Mouse (Mus musculus): ENCODE data around the gene Rpl11. TPM values are rescaled to one million over a fixed set of nuclear protein-coding genes. Genes with fewer than 3 reads are reported as not detected.
"Not testable (repeated sequence)": the region's sequence is repeated elsewhere in the genome, so short reads cannot be mapped to it uniquely, and the experiment has no call there.

Gene Rpl11
- polyA plus RNA-seq, 1 experiment from 2014 or later: 251 TPM

DNA sequence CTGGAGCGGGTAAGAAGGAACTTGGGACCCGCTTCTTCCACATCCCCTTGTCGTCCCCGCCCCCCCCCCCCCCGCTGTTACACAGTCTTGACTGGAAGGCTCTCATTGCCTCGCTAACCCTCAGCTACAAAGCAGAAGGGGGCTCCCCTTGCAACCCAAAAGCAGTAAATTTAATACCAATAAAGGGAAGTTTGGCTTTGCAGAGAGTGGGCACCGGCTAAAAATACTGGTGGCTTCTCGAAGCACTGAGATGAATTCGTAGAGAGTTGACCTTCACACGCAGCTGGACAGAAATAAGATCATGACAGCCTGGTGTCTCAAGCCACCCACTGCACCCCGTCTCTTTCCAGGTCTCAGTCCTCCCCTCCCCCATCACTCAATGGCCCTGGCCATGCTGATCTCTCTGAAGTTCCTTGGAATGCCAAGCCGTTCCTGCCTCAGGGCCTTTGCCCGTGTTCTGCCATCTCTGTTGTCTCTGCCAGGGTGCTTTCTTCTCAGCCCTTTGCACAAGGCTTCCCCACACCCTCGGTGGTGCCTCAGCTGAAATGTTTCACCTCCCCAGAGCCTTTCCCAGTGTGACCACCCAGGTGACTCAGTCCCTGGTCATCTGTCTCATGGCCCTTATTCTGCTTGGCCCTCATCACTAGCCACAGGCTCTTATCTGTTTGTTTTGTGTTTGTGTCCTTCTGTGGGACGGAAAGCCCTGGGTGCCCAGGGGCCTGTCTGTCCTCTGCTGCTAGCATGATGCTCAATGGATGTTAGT lies 23.7 kb upstream of the Rpl11 start:
- Histone ChIP-seq H3K4me3 (ENCODE audit: low read depth, low read length) (no peak overlapping the region), H3K4me1 (ENCODE audit: control insufficient read depth, insufficient read depth, low read length) (peaks cover 8% of the 10 kb centered on the region; the same call in 1 of the 2 replicates), H3K27me3 (ENCODE audit: control insufficient read depth, insufficient read depth, low read length) (peaks cover 10% of the 10 kb centered on the region), H3K36me3 (ENCODE audit: control insufficient read depth, insufficient read depth, low read length) (no peaks in the 10 kb centered on the region), H3K9ac (replicated peaks; ENCODE audit: low read depth, low read length) (no peak overlapping the region), H3K4me2 (ENCODE audit: low read depth, low read length) (no peak overlapping the region), H3K27ac (ENCODE audit: low read depth, low read length) (no peak overlapping the region), H3K9me3 (ENCODE audit: control insufficient read depth, low read length) (no peaks in the 10 kb centered on the region)
- 61% methylated on average over 15 of the region's 15 CpGs for WGBS
- no peak for ATAC-seq (ENCODE audit: low read depth)

- Histone ChIP-seq H3K9me3 (ENCODE audit: control insufficient read depth, low read length) (no peaks in the 10 kb centered on the region), H3K36me3 (ENCODE audit: control insufficient read depth, insufficient read depth, low read length) (no peaks in the 10 kb centered on the region), H3K9ac (replicated peaks; ENCODE audit: low read depth, low read length) (no peak overlapping the region), H3K4me1 (ENCODE audit: control insufficient read depth, insufficient read depth, low read length) (no peaks in the 10 kb centered on the region), H3K27me3 (ENCODE audit: control insufficient read depth, insufficient read depth, low read length) (no peaks in the 10 kb centered on the region), H3K27ac (ENCODE audit: low read depth, low read length) (no peak overlapping the region), H3K4me3 (ENCODE audit: low read depth, low read length) (no peak overlapping the region), H3K4me2 (ENCODE audit: low read depth, low read length) (peak overlapping the region; percentile 23; the same call in 1 of the 2 replicates)
- peak; percentile 58; the same call in 1 of the 2 replicates for ATAC-seq (ENCODE audit: low read depth)
- WGBS: 5% methylated on average over 15 of the region's 15 CpGs
These were observed 18.0 kb upstream of the Rpl11 start for GRCm38 (mm10) chr4:136071178-136071714.

DNA sequence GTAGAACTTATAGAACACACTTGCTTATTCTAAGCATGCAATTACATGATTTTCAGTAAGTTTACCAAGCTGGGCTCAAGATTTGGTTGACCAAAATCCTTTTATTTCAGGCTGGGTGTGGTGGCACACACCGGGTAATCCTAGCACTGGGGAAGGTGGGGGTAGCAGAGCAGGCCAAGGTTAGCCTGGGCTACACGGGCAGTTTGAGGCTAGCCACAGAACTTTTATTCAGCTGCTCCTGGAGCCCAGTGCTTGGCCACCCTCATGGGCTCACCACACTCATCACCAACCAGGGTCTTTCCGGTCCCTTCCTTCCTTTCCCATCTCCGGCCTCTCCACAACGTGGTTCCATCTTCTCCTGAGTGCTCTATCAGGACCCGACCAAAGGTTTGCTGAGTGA lies 17.4 kb upstream of the Rpl11 start:
- ATAC-seq (ENCODE audit: low read depth): no peak
- no peaks in the 10 kb centered on the region for H3K9me3 ChIP-seq (ENCODE audit: control insufficient read depth, low read length)
- H3K36me3 ChIP-seq (ENCODE audit: control insufficient read depth, insufficient read depth, low read length): no peaks in the 10 kb centered on the region
- WGBS: 60% methylated on average over 6 of the region's 6 CpGs
- H3K9ac ChIP-seq (replicated peaks; ENCODE audit: low read depth, low read length): no peak overlapping the region
- no peaks in the 10 kb centered on the region for H3K27me3 ChIP-seq (ENCODE audit: control insufficient read depth, insufficient read depth, low read length)
- H3K27ac ChIP-seq (ENCODE audit: low read depth, low read length): no peak overlapping the region
- no peak overlapping the region for H3K4me2 ChIP-seq (ENCODE audit: low read depth, low read length)
- no peaks in the 10 kb centered on the region for H3K4me1 ChIP-seq (ENCODE audit: control insufficient read depth, insufficient read depth, low read length)
- H3K4me3 ChIP-seq (ENCODE audit: low read depth, low read length): no peak overlapping the region

- WGBS: 3% methylated on average over 18 of the region's 18 CpGs
- H3K4me3 ChIP-seq (ENCODE audit: low read depth, low read length): no peak overlapping the region
- no peak overlapping the region for H3K9ac ChIP-seq (replicated peaks; ENCODE audit: low read depth, low read length)
- no peak overlapping the region for H3K27ac ChIP-seq (ENCODE audit: low read depth, low read length)
- H3K36me3 ChIP-seq (ENCODE audit: control insufficient read depth, insufficient read depth, low read length): no peaks in the 10 kb centered on the region
- ATAC-seq (ENCODE audit: low read depth): peak; percentile 68
- no peak overlapping the region; the same call in 1 of the 2 replicates for H3K4me2 ChIP-seq (ENCODE audit: low read depth, low read length)
- H3K4me1 ChIP-seq (ENCODE audit: control insufficient read depth, insufficient read depth, low read length): no peaks in the 10 kb centered on the region
- H3K9me3 ChIP-seq (ENCODE audit: control insufficient read depth, low read length): no peaks in the 10 kb centered on the region
- H3K27me3 ChIP-seq (ENCODE audit: control insufficient read depth, insufficient read depth, low read length): no peaks in the 10 kb centered on the region
These were observed 16.7 kb upstream of the Rpl11 start for GRCm38 (mm10) chr4:136069954-136070353.

- Histone ChIP-seq H3K4me1 (ENCODE audit: control insufficient read depth, insufficient read depth, low read length) (no peaks in the 10 kb centered on the region), H3K4me2 (ENCODE audit: low read depth, low read length) (no peak overlapping the region), H3K27ac (ENCODE audit: low read depth, low read length) (no peak overlapping the region), H3K27me3 (ENCODE audit: control insufficient read depth, insufficient read depth, low read length) (no peaks in the 10 kb centered on the region), H3K4me3 (ENCODE audit: low read depth, low read length) (no peak overlapping the region), H3K9ac (replicated peaks; ENCODE audit: low read depth, low read length) (no peak overlapping the region), H3K9me3 (ENCODE audit: control insufficient read depth, low read length) (no peaks in the 10 kb centered on the region), H3K36me3 (ENCODE audit: control insufficient read depth, insufficient read depth, low read length) (no peaks in the 10 kb centered on the region)
- WGBS: 73% methylated on average over 4 of the region's 4 CpGs
- ATAC-seq (ENCODE audit: low read depth): no peak
These were observed 16.1 kb upstream of the Rpl11 start for GRCm38 (mm10) chr4:136069313-136069712.

- H3K27me3 ChIP-seq (ENCODE audit: control insufficient read depth, insufficient read depth, low read length): no peaks in the 10 kb centered on the region
- no peak overlapping the region for H3K9ac ChIP-seq (replicated peaks; ENCODE audit: low read depth, low read length)
- H3K27ac ChIP-seq (ENCODE audit: low read depth, low read length): no peak overlapping the region
- no peak for ATAC-seq (ENCODE audit: low read depth)
- no peaks in the 10 kb centered on the region for H3K9me3 ChIP-seq (ENCODE audit: control insufficient read depth, low read length)
- H3K36me3 ChIP-seq (ENCODE audit: control insufficient read depth, insufficient read depth, low read length): no peaks in the 10 kb centered on the region
- no peaks in the 10 kb centered on the region for H3K4me1 ChIP-seq (ENCODE audit: control insufficient read depth, insufficient read depth, low read length)
- no peak overlapping the region for H3K4me2 ChIP-seq (ENCODE audit: low read depth, low read length)
- WGBS: 92% methylated on average over 4 of the region's 4 CpGs
- no peak overlapping the region for H3K4me3 ChIP-seq (ENCODE audit: low read depth, low read length)
These were observed 9.9 kb upstream of the Rpl11 start for GRCm38 (mm10) chr4:136063143-136063542.

- H3K36me3 ChIP-seq (ENCODE audit: control insufficient read depth, insufficient read depth, low read length); H3K27ac ChIP-seq (ENCODE audit: low read depth, low read length); H3K9ac ChIP-seq (replicated peaks; ENCODE audit: low read depth, low read length); ATAC-seq (ENCODE audit: low read depth); H3K4me3 ChIP-seq (ENCODE audit: low read depth, low read length); H3K9me3 ChIP-seq (ENCODE audit: control insufficient read depth, low read length); H3K27me3 ChIP-seq (ENCODE audit: control insufficient read depth, insufficient read depth, low read length); H3K4me2 ChIP-seq (ENCODE audit: low read depth, low read length); H3K4me1 ChIP-seq (ENCODE audit: control insufficient read depth, insufficient read depth, low read length): not testable (repeated sequence)
- 79% methylated on average over 9 of the region's 9 CpGs for WGBS
These were observed 6.7 kb upstream of the Rpl11 start for GRCm38 (mm10) chr4:136059800-136060488.

DNA sequence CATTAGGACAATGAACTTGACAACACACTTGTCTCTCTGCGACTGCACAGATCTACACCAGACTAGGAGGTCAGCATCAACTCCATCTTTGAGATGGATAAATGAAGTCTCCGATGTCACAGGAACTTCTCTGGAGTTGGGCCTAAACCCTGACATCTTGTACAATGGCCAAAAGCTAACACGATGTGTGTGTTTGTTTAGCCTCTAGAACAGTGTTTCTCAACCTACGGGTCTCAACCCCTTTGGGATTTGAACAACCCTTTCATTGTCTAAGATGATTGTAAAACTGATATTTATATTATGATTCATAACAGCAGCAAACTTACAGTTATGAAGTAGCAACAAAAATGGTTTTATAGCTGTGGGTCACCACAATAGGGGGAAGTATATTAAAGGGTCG lies 4.7 kb upstream of the Rpl11 start:
- Histone ChIP-seq H3K4me3 (ENCODE audit: low read depth, low read length) (no peak overlapping the region), H3K4me2 (ENCODE audit: low read depth, low read length) (no peak overlapping the region), H3K4me1 (ENCODE audit: control insufficient read depth, insufficient read depth, low read length) (no peaks in the 10 kb centered on the region), H3K9me3 (ENCODE audit: control insufficient read depth, low read length) (no peaks in the 10 kb centered on the region), H3K36me3 (ENCODE audit: control insufficient read depth, insufficient read depth, low read length) (no peaks in the 10 kb centered on the region), H3K27me3 (ENCODE audit: control insufficient read depth, insufficient read depth, low read length) (no peaks in the 10 kb centered on the region), H3K9ac (replicated peaks; ENCODE audit: low read depth, low read length) (no peak overlapping the region), H3K27ac (ENCODE audit: low read depth, low read length) (no peak overlapping the region)
- ATAC-seq (ENCODE audit: low read depth): no peak
- WGBS: 90% methylated on average over 5 of the region's 5 CpGs

DNA sequence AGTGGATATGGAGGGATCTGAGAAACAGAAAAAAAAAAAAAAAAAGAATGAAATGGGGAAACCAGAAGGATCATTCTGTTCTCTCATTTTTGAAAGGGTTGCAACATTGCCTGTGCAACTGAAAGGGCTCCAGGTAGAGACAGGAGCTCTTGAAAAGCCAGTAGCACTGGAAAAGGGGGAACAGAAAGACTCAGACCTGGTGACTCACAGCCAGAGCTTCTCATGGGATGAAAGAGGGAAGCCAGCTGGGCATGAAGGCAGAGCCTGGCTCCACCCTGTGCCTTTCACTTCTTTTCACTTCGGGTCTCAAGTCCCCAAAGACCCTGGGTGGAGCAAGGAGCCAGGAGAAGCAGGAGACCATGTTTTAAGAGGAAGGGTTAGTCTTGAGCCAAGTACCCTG lies 2.8 kb upstream of the Rpl11 start:
- Histone ChIP-seq H3K36me3 (ENCODE audit: control insufficient read depth, insufficient read depth, low read length) (peaks cover 4% of the 10 kb centered on the region), H3K4me2 (ENCODE audit: low read depth, low read length) (no peak overlapping the region), H3K4me3 (ENCODE audit: low read depth, low read length) (no peak overlapping the region), H3K9me3 (ENCODE audit: control insufficient read depth, low read length) (no peaks in the 10 kb centered on the region), H3K27ac (ENCODE audit: low read depth, low read length) (no peak overlapping the region), H3K9ac (replicated peaks; ENCODE audit: low read depth, low read length) (no peak overlapping the region), H3K4me1 (ENCODE audit: control insufficient read depth, insufficient read depth, low read length) (peaks cover 10% of the 10 kb centered on the region; the same call in 1 of the 2 replicates), H3K27me3 (ENCODE audit: control insufficient read depth, insufficient read depth, low read length) (no peaks in the 10 kb centered on the region)
- WGBS: 47% methylated on average over 1 of the region's 1 CpGs
- no peak for ATAC-seq (ENCODE audit: low read depth)

Data from neural tube, embryonic 14.5 days (tissue).